Mouse (Mus musculus): Measurements from ENCODE around the gene Etv3.

Gene Etv3

DNA sequence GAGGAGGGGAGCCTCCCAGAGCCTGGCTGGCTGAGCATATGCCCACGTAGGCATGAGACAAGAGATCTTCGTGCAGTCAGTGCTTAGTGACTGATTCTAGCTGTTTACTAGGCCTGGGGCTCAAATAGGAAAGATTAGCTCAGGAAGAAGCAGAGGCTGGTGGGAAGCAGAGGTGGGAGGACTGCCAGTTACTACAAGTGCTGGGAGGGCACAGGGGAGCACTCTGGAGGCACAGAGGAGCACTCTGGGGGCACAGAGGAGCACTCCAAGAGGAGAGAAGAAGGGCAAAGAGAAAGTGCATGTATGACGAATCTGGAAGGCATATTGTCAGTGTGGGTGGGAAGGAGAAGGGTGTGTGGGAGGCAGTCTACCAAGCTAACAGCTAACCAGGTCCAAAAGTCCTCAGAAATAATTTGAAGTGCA is 30.9 kb downstream of the Etv3 start:
- no peak for DNase-seq (ENCODE audit: extremely low spot score, low spot score)

- DNase-seq (ENCODE audit: extremely low spot score, low spot score) = no peak
These were observed 31.6 kb downstream of the Etv3 start for GRCm38 (mm10) chr3:87556668-87557278.

- no peak for DNase-seq (ENCODE audit: extremely low spot score, low spot score)
These were observed 34.9 kb downstream of the Etv3 start for GRCm38 (mm10) chr3:87560156-87560555.

DNA sequence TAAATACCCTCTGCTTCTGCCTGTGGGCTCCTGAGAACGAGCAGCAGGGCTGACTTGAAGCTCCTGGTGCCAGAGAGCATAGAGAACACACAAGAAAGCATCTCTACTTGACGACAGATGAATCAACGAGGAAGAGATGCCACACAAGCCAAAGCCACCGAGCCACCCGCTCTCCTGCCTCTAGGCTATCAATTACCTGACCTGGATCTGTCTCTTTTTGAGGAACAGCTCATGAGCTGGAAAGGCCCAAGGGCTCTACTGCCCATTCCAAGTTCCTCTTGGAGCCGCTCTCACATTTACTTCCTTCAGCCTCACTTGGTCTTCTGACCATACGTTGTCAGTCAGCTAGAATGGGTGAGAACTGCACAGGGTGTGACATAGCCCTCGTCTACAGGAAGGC is 36.2 kb downstream of the Etv3 start:
- no peak for DNase-seq (ENCODE audit: extremely low spot score, low spot score)

- DNase-seq (ENCODE audit: extremely low spot score, low spot score) = peak; percentile 87
These were observed 37.2 kb downstream of the Etv3 start for GRCm38 (mm10) chr3:87562370-87562769.

DNA sequence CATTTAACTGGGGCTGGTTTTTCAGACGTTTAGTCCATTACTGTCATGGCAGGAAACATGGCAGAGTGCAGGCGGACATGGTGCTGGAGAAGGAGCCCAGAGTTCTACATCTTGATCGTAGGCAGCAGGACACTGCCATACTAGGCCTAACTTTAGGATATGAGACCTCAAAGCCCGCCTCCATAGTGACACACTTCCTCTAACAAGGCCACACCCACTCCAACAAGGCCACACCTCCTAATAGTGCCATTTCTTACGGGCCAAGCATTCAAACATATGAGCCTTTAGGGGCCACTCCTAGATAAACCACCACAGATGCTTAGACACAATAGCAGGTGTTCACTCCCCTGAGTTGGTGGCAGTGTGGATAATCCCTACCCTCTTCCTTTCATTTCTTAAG is 38.3 kb downstream of the Etv3 start:
- no peak for DNase-seq (ENCODE audit: extremely low spot score, low spot score)

DNA sequence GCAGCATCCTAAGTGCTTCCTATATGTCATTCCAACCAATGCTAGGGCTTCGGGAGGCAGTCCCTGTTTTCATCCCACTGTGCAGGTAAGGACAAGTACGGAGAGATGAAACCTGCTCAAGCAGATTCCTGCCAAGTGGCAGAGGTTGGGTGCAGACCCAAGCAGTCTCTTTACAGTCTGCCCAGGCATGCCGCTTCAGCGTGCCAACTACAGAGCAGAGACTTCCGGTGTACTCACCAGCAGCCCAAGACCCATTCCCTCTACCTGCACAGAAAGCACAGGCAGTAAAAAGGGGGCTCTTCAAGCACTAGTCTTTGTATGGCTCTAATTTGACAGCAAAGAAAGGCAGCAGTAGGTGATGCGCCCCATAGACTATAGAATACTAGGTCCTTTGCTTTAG is 40.4 kb downstream of the Etv3 start:
- DNase-seq (ENCODE audit: extremely low spot score, low spot score) = peak; percentile 21

DNA sequence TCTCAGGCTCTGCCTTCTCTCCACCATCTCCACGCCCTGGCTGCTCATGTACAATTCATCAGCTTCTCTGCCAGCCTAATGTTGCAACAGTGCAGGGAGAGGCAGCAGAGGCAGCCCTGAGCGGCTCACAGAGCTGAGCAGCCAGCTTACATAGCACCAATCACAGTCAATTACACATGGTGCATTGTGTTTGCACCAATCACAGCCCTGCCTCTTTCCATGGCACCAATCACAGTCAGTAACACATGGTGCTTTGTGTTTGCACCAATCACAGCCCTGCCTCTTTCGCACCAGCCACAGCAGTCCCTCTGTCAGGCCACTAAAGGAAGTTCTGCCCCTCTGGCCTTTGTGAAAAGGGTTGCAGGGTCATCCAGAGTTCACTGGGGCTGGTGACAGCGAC is 40.9 kb downstream of the Etv3 start:
- peak; percentile 76 for DNase-seq (ENCODE audit: extremely low spot score, low spot score)

DNA sequence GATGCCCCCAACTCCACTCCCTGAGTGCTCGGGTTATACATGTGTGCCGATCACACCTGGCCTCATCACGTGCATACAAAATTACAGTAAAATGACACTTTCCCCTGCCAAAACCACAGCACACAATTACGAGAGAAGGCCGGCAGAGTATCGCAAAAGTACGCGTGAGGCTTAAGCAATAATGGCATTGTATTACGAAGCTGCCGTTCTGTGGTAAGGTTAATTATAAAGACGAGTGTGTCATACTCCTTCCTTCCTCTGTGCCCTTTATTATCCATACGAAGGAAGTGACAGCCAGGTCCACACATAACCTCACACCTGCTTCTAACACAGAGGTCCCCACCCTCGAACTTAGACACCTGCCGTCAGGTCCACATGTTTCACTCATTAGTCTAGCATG is 42.3 kb downstream of the Etv3 start:
- DNase-seq (ENCODE audit: extremely low spot score, low spot score) = no peak

GRCm38 (mm10) chr3:87568681-87569080 is 43.5 kb downstream of the Etv3 start:
- no peak for DNase-seq (ENCODE audit: extremely low spot score, low spot score)

DNA sequence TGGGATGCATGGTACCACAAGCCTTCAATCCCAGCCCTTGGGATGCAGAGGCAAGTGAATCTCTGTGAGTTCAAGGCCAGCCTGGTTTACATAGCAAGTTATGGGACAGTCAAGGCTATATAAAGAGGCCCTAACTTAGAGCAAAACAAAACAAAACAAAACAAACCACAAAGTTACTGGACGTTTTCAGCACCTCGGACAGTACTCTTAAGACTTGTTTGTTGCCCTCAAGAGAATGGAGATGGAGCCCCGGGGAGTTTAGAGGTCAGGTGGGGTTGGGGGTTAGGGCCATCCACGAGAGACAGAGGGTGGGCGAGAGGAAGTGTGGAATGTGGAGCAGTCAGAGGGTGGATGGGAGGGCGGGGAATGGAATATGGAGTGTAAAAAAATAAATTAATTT is 50.6 kb downstream of the Etv3 start:
- no peak for DNase-seq (ENCODE audit: extremely low spot score, low spot score)

DNA sequence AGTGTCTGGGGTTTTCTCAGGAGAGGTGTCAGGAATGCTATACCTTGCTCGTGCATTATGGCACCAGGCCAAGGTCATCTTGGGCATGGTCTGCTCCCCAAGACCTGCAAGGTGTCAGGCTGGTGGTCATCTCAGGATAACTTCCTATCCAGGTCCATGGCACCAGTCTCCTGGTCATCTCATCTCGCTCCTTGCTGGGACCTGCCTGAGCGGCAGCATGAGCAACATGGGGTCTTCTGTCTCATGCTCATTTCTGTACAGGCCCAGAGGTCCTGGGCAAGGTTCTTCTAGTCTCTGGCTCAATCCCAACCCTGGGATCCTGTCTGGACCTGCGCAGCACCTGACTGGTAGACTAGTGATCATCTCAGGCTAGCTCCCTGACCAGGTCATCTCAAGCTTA is 57.1 kb downstream of the Etv3 start:
- DNase-seq (ENCODE audit: extremely low spot score, low spot score) = no peak

All from neural tube, embryonic 10.5 days (tissue).